Mouse (Mus musculus) MEL (cell line): ENCODE results near the gene Kremen2. TPM values are rescaled to one million over a fixed set of nuclear protein-coding genes. Genes with fewer than 3 reads are reported as not detected.

Source experiments
- DNase-seq: peaks from one replicate; pipeline ENCODE4 v3.0.0; 2011; ENCODE audit warnings: low read depth, low spot score
- H3K27ac ChIP-seq: 2 replicates; pipeline ENCODE4 v1.5.1; 2012; ENCODE audit warnings: low read depth, mild to moderate bottlenecking, control low read depth, low read length, moderate library complexity; ENCODE audit not compliant: control insufficient read depth
- H3K27me3 ChIP-seq, 2 experiments: fragments of 150-350 bp in 1 of 2; sonication (generic) in 1 of 2; 2 replicates each; pipeline ENCODE4 v1.6.1; 2012; ENCODE audit warnings: low read length in 2 of 2, mild to moderate bottlenecking in 2 of 2, improper control_type of control experiment in 1 of 2, moderate library complexity in 1 of 2; ENCODE audit not compliant: insufficient read depth in 2 of 2, control insufficient read depth in 1 of 2
- H3K36me3 ChIP-seq, 2 experiments: 2 replicates each; pipeline ENCODE4 v1.6.1; 2012 to 2014; ENCODE audit warnings: low read length in 2 of 2, improper control_type of control experiment in 1 of 2, inconsistent platforms in 1 of 2, mild to moderate bottlenecking in 1 of 2; ENCODE audit not compliant: insufficient read depth in 2 of 2, control insufficient read depth in 1 of 2
- H3K4me1 ChIP-seq, 2 experiments: fragments of 150-350 bp in 1 of 2; sonication (generic) in 1 of 2; 2 replicates each; pipeline ENCODE4 v1.6.1; 2012; ENCODE audit warnings: low read length in 2 of 2, improper control_type of control experiment in 1 of 2, mild to moderate bottlenecking in 1 of 2; ENCODE audit not compliant: insufficient read depth in 2 of 2, control insufficient read depth in 1 of 2
- H3K4me3 ChIP-seq, 2 experiments: fragments of 150-350 bp in 1 of 2; sonication (generic) in 1 of 2; 2 replicates each; pipeline ENCODE4 v1.5.1; 2012; ENCODE audit warnings: low read depth in 2 of 2, low read length in 2 of 2, mild to moderate bottlenecking in 2 of 2, moderate library complexity in 2 of 2, control low read depth in 1 of 2, improper control_type of control experiment in 1 of 2; ENCODE audit not compliant: control insufficient read depth in 1 of 2, insufficient read depth in 1 of 2
- H3K79me2 ChIP-seq: 2 replicates; pipeline ENCODE4 v1.6.1; 2012; ENCODE audit warnings: mild to moderate bottlenecking, low read length, moderate library complexity; ENCODE audit not compliant: control insufficient read depth, poor library complexity, insufficient read depth
- H3K9ac ChIP-seq: 2 replicates; pipeline ENCODE4 v1.6.1; 2012; ENCODE audit warnings: low read depth, mild to moderate bottlenecking, control low read depth, low read length, moderate library complexity; ENCODE audit not compliant: control insufficient read depth, poor library complexity, severe bottlenecking
- H3K9me3 ChIP-seq: fragments of 150-350 bp; sonication (generic); replicated peaks from 2 replicates; pipeline ENCODE4 v1.6.1; 2012; ENCODE audit warnings: mild to moderate bottlenecking, low read length, improper control_type of control experiment, moderate library complexity; ENCODE audit not compliant: insufficient read depth
- BHLHE40 ChIP-seq: IDR thresholded peaks from 2 replicates; pipeline ENCODE4 v1.6.1; 2012; ENCODE audit warnings: low read depth, mild to moderate bottlenecking, inconsistent platforms, low read length, improper control_type of control experiment, borderline replicate concordance
- E2F4 ChIP-seq: IDR thresholded peaks from 2 replicates; pipeline ENCODE4 v1.6.1; 2011; ENCODE audit warnings: low read depth, low read length, improper control_type of control experiment, borderline replicate concordance
- ELF1 ChIP-seq: IDR thresholded peaks from 2 replicates; pipeline ENCODE4 v1.6.1; 2014; ENCODE audit warnings: low read depth, mild to moderate bottlenecking, inconsistent platforms, low read length, improper control_type of control experiment, moderate library complexity
- GABPA ChIP-seq: IDR thresholded peaks from 2 replicates; pipeline ENCODE4 v1.6.1; 2012; ENCODE audit warnings: low read depth, mild to moderate bottlenecking, inconsistent platforms, low read length, improper control_type of control experiment, moderate library complexity
- HCFC1 ChIP-seq: IDR thresholded peaks from 2 replicates; pipeline ENCODE4 v1.6.1; 2012; ENCODE audit warnings: low read depth, mild to moderate bottlenecking, inconsistent platforms, low read length, improper control_type of control experiment, moderate library complexity
- JUND ChIP-seq: IDR thresholded peaks from 2 replicates; pipeline ENCODE4 v1.6.1; 2011; ENCODE audit warnings: low read depth, mild to moderate bottlenecking, improper control_type of control experiment, low read length
- MAFK ChIP-seq: IDR thresholded peaks from 2 replicates; pipeline ENCODE4 v1.6.1; 2011; ENCODE audit warnings: low read depth, mild to moderate bottlenecking, low read length, improper control_type of control experiment, borderline replicate concordance
- MAZ ChIP-seq: IDR thresholded peaks from 2 replicates; pipeline ENCODE4 v1.6.1; 2012; ENCODE audit warnings: low read depth, mild to moderate bottlenecking, inconsistent platforms, low read length, improper control_type of control experiment
- MXI1 ChIP-seq: IDR thresholded peaks from 2 replicates; pipeline ENCODE4 v1.6.1; 2011; ENCODE audit warnings: mild to moderate bottlenecking, low read depth, low read length, improper control_type of control experiment
- NELFE ChIP-seq: IDR thresholded peaks from 2 replicates; pipeline ENCODE4 v1.6.1; 2011; ENCODE audit warnings: low read depth, low read length, improper control_type of control experiment
- NRF1 ChIP-seq: IDR thresholded peaks from 2 replicates; pipeline ENCODE4 v1.6.1; 2014; ENCODE audit warnings: low read depth, mild to moderate bottlenecking, inconsistent platforms, low read length, improper control_type of control experiment, moderate library complexity; ENCODE audit not compliant: poor library complexity, insufficient read depth, severe bottlenecking
- POLR2A ChIP-seq, 2 experiments: IDR thresholded peaks; 2 replicates each; pipeline ENCODE4 v1.6.1; 2011 to 2012; ENCODE audit warnings: low read length in 2 of 2, mild to moderate bottlenecking in 2 of 2, control low read depth in 1 of 2, improper control_type of control experiment in 1 of 2, low read depth in 1 of 2, moderate library complexity in 1 of 2; ENCODE audit not compliant: control insufficient read depth in 1 of 2, insufficient read depth in 1 of 2, poor library complexity in 1 of 2
- SIN3A ChIP-seq: IDR thresholded peaks from 2 replicates; pipeline ENCODE4 v1.6.1; 2012; ENCODE audit warnings: low read length, improper control_type of control experiment, inconsistent platforms
- TBP ChIP-seq: IDR thresholded peaks from 2 replicates; pipeline ENCODE4 v1.8.0; 2011; ENCODE audit warnings: low read depth, low read length, improper control_type of control experiment
- TCF12 ChIP-seq: IDR thresholded peaks from 2 replicates; pipeline ENCODE4 v1.6.1; 2014; ENCODE audit warnings: low read depth, mild to moderate bottlenecking, inconsistent platforms, low read length, improper control_type of control experiment, moderate library complexity
- UBTF ChIP-seq: IDR thresholded peaks from 2 replicates; pipeline ENCODE4 v1.6.1; 2012; ENCODE audit warnings: low read depth, mild to moderate bottlenecking, inconsistent platforms, low read length, improper control_type of control experiment, moderate library complexity, borderline replicate concordance; ENCODE audit not compliant: insufficient read depth
- polyA plus RNA-seq, 2 experiments: library from polyadenylated mRNA; stranded (reverse) in 1 of 2; unstranded in 1 of 2; fragments of >175 nt in 1 of 2; fragments of >200 nt in 1 of 2; gene quantifications; 2 replicates each; pipeline versions ENCODE4 v1.2.1 to v1.2.4; 2012; ENCODE audit warnings: low replicate concordance in 2 of 2, low read depth in 1 of 2; ENCODE audit not compliant: insufficient read length in 2 of 2, insufficient read depth in 1 of 2, missing spikeins in 1 of 2
- total RNA-seq: library from RNA; depleted of rRNA; stranded (reverse); fragments of 300-350 nt; gene quantifications from 2 replicates; pipeline ENCODE4 v1.2.3, GENCODE M21; 2012

The Kremen2 gene
- total and polyA plus RNA-seq, 3 experiments = 0.11 TPM; not detected in 2

DNA sequence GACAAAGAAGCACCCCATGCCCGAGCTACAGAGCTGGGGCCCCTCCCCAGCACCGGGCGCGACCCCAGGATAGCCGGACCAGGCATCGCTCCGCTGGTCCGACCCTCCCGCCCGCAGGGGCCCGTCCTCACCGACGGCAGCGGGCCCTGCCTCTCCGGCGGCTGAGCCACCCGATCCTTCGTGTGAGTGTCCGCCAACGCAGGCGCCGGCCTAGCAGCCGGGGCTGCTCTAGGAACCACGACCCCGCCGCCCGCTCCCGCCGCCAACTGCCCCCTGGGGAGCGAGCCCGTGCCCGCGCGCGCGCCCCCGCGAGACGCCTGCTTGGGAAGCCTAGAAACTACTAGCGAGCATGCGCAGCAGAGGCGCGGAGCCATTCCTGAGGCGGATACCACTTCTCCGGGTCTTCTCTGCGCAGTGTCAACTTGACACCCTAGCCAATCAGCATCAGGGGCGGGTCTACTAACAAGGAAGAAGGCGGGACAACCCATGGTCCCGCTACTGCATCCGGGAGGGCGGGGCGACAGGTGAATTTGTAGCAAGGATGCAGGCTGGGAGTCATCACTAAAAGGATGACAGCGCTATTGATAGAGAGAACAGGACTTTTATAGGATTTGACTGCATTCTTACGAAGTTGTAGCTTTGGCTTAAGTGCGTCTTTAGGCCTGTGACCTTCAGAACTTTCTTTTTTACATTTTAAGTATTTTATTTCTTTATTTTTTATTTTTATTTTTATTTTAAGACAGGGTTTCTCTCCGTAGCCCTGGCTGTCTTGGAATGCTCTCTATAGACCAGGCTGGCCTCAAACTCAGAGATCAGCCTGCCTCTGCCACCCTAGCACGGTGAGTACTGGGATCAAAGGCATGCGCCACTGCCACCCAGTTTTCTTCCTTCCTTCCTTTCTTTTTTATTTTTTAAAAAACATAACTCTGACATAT, 25.9 kb upstream of the Kremen2 start, which contains the start of gene Flywch1:
Gene Flywch1, minus strand, starts transcription at position 319 of the 935 bp plus-strand sequence.
- H3K4me3 ChIP-seq = peak within 1 kb of the TSS; percentile 50 to 83
- peaks cover 2% of the 10 kb centered on the region; the same call in 1 of the 2 replicates for H3K79me2 ChIP-seq
- DNase-seq = peak; percentile 98
- TF ChIP-seq JUND = no peak
- TF ChIP-seq TCF12 = peak; percentile 22; the same call in 1 of the 2 replicates
- TF ChIP-seq E2F4 = no peak
- peak; percentile 50 for TF ChIP-seq ELF1
- TF ChIP-seq MXI1 = 0 out of 2 replicates have a peak, but pooled peaks have one; percentile 14
- peak; percentile 73 to 90 for TF ChIP-seq POLR2A (IDR thresholded peaks at IDR 0.05; ENCODE audit: control insufficient read depth in 1 of 2, insufficient read depth in 1 of 2, low read depth in 1 of 2, low read length in 2 of 2, poor library complexity in 1 of 2)
- TF ChIP-seq UBTF = no peak
- TF ChIP-seq BHLHE40 = no peak
- no peak for TF ChIP-seq GABPA
- TF ChIP-seq MAZ = 0 out of 2 replicates have a peak, but pooled peaks have one; percentile 15
- peak; percentile 74 for TF ChIP-seq TBP
- TF ChIP-seq NELFE = peak; percentile 75
- TF ChIP-seq HCFC1 = peak; percentile 84
- peak; percentile 95 for TF ChIP-seq SIN3A
- TF ChIP-seq NRF1 = peak; percentile 92
- H3K4me1 ChIP-seq = peaks cover 0 to 2% of the 10 kb centered on the region in 2 experiments; a peak in 1 of 4 replicates
- H3K27ac ChIP-seq = no peak within 1 kb of the TSS
- H3K9ac ChIP-seq = peak within 1 kb of the TSS; percentile 87
- no peaks in the 10 kb centered on the region for H3K9me3 ChIP-seq
- H3K27me3 ChIP-seq = no peaks in the 10 kb centered on the region
- peaks cover 0 to 6% of the 10 kb centered on the region in 2 experiments; a peak in 2 of 4 replicates for H3K36me3 ChIP-seq

GRCm38 (mm10) chr17:23770896-23771283, 25.3 kb upstream of the Kremen2 start:
- peaks cover 2% of the 10 kb centered on the region; the same call in 1 of the 2 replicates for H3K79me2 ChIP-seq
- H3K27ac ChIP-seq = no peak overlapping the region
- H3K9me3 ChIP-seq = no peaks in the 10 kb centered on the region
- TF ChIP-seq POLR2A (IDR thresholded peaks at IDR 0.05; ENCODE audit: control insufficient read depth in 1 of 2, insufficient read depth in 1 of 2, low read depth in 1 of 2, low read length in 2 of 2, poor library complexity in 1 of 2) (no peak), MAFK (no peak)
- peaks cover 0 to 2% of the 10 kb centered on the region in 2 experiments; a peak in 1 of 4 replicates for H3K4me1 ChIP-seq
- peak; percentile 54 for DNase-seq
- no peaks in the 10 kb centered on the region for H3K27me3 ChIP-seq
- peaks cover 0 to 6% of the 10 kb centered on the region in 2 experiments; a peak in 2 of 4 replicates for H3K36me3 ChIP-seq
- H3K9ac ChIP-seq = peak overlapping the region; percentile 87
- H3K4me3 ChIP-seq = peak overlapping the region; percentile 50 to 83
